Mouse (Mus musculus) spleen, adult 10 weeks (tissue): Measurements from ENCODE around the gene Atrn. TPM values are rescaled to one million over a fixed set of nuclear protein-coding genes. Genes with fewer than 3 reads are reported as not detected.

Experiments used
- polyA plus RNA-seq: library from polyadenylated mRNA; stranded (reverse); fragments of 350-450 nt; fragmentation: Illumina TruSeq; extraction: RNeasy Lipid Tissue Mini Kit (QIAGEN cat#74804); gene quantifications from one replicate; pipeline ENCODE4 v1.2.3, GENCODE M21; 2015; ENCODE audit warnings: low replicate concordance; ENCODE audit not compliant: insufficient read depth

Atrn gene
- polyA plus RNA-seq = 16.3 TPM

DNA sequence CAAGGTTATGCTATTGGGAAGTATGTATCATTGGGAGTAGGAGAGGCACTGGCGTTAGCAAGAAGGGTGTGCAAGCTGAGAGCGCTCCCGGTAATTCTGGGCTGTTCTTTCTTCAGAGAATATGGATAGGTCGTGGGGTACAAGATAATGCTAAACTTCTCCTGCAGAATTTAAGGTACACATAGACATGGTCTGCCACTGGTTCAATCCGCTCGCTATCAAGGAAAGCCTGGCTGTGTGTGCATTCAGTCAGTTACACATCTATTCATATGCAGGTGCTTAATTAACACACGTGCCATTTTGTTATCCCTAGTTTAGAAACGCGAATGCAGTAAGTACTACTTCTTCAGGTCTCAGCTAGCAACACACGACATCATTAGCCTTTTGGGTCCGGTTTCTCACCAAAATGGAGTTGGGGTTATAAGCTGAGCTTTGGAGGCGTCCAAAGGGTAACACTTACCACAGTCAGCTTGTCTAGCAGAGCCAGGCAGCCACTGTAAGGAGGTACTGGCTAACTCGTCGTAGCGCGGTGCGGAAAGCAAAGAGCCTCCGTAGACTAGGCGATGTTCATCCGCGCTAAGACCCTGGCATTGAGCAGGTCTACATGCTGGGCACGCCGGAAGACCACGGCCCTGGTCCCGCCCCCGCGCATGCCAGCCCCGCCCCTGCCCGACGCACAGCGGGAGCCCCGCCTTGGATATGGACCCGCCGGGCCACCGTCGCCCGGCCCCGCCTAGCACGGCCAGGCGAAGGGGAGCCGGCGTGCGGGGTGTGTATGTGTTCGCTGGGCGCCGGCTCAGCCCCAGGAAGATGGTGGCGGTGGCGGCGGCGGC, at the start of gene Atrn, which contains the start of gene 4930402H24Rik:
Atrn (plus strand) TSS at position 745 of the 833 bp plus-strand sequence.
4930402H24Rik (minus strand) TSS at position 656 of the 833 bp plus-strand sequence.

DNA sequence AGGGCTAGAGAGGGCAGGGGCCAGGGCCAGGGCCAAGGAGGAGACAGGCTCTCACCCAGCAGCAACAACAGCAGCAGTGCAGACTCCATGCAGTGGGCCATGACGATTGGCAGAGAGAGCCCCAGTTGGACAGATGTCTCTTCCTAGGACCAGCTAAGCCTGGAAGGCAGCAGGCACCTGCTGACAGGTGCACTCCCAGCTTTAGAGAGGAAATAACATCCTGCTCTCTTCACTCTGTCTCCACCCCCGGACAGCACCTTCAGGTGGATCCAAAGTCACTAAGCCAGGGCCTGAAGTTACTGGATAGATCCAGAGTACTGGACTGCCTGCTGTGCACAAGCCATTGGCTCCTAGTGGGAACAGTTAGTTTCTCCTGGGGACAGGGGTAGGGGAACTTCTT, 136.7 kb downstream of the Atrn start, which contains the start of gene Gfra4:
Gfra4 (minus strand) TSS at position 101 of the 400 bp plus-strand sequence.

DNA sequence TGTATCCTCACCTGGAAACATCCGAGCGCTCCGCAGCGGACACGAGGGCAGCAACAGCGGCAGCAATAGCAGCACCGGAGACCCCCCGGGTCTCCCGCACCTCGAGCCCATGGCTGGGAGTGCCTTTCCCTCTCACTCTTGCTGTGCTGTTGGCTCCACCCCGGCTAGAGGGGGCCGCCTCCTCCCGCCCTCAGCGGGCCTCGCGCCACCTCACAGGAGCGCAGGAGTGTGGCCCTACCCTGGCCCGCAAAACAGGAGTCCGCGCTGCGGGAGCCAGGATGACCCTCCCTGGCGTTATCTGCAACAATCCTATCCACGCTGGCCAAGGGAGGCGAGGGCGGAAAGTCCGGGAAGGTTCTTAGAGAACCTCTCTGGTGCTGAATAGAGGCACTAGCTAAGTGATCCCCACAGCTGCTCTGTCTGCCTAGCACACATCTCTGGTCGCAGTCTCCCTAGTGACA, 157.1 kb downstream of the Atrn start, which contains the start of gene Adam33:
Adam33 (minus strand) TSS at position 411 of the 461 bp plus-strand sequence.

Other genes starting within 250 kb of the Atrn start
- 52.3 TPM for gene Ddrgk1, start 241.8 kb upstream of the Atrn start, polyA plus RNA-seq
- 31.9 TPM for gene Itpa, start 238.9 kb upstream of the Atrn start, polyA plus RNA-seq
- 2.5 TPM for gene Slc4a11, start 209.0 kb upstream of the Atrn start, polyA plus RNA-seq
- 14.5 TPM for gene 4930402H24Rik, start 89 bp upstream of the Atrn start, polyA plus RNA-seq
- gene Gfra4, start 136.6 kb downstream of the Atrn start, polyA plus RNA-seq = 0.84 TPM
- 13.7 TPM for gene Adam33, start 157.3 kb downstream of the Atrn start, polyA plus RNA-seq
- gene Siglec1, start 180.3 kb downstream of the Atrn start, polyA plus RNA-seq = 14.5 TPM
- gene Hspa12b, start 220.8 kb downstream of the Atrn start, polyA plus RNA-seq = 1.2 TPM
- not detected for gene Gm11037, start 227.0 kb downstream of the Atrn start, polyA plus RNA-seq